Mouse (Mus musculus) lung, postnatal 0 days (tissue): ENCODE measurements around the gene Mgat1. TPM values are rescaled to one million over a fixed set of nuclear protein-coding genes. Genes with fewer than 3 reads are reported as not detected.
A peak's percentile ranks its signal among the peaks of the same experiment; 100 is the strongest.
"Not testable (repeated sequence)": the region's sequence is repeated elsewhere in the genome, so short reads cannot be mapped to it uniquely, and the experiment has no call there.

Experiments
- ATAC-seq: fragments of 200-750 bp; cut with Nextera tagmentation; 2 replicates; pipeline ENCODE4 v1.8.0; 2017; ENCODE audit warnings: moderate library complexity
- DNase-seq: peaks from one replicate; pipeline ENCODE4 v3.0.0-alpha.2; 2016; ENCODE audit warnings: low spot score
- H3K27ac ChIP-seq: fragments of 300-500 bp; sonication (generic); 2 replicates; pipeline ENCODE4 v1.5.1; 2014; ENCODE audit warnings: antibody characterized with exemption, mild to moderate bottlenecking, low read length, mixed read lengths
- H3K27me3 ChIP-seq: fragments of 300-500 bp; sonication (generic); replicated peaks from 2 replicates; pipeline ENCODE4 v1.6.1; 2014; ENCODE audit warnings: low read length, mixed read lengths; ENCODE audit not compliant: insufficient read depth
- H3K36me3 ChIP-seq: fragments of 300-500 bp; sonication (generic); 2 replicates; pipeline ENCODE4 v1.6.1; 2014; ENCODE audit warnings: low read length, mixed read lengths; ENCODE audit not compliant: insufficient read depth
- H3K4me1 ChIP-seq: fragments of 300-500 bp; sonication (generic); 2 replicates; pipeline ENCODE4 v1.6.1; 2014; ENCODE audit warnings: antibody characterized with exemption, low read depth, low read length, mixed read lengths; ENCODE audit not compliant: insufficient read depth
- H3K4me2 ChIP-seq: fragments of 300-500 bp; sonication (generic); replicated peaks from 2 replicates; pipeline ENCODE4 v1.6.1; 2014; ENCODE audit warnings: low read depth, mild to moderate bottlenecking, low read length, moderate library complexity, mixed read lengths
- H3K4me3 ChIP-seq: fragments of 300-500 bp; sonication (generic); 2 replicates; pipeline ENCODE4 v1.5.1; 2014; ENCODE audit warnings: low read depth, low read length
- H3K9ac ChIP-seq: fragments of 300-500 bp; sonication (generic); replicated peaks from 2 replicates; pipeline ENCODE4 v1.6.1; 2014; ENCODE audit warnings: low read depth, mild to moderate bottlenecking
- H3K9me3 ChIP-seq: fragments of 300-500 bp; sonication (generic); 2 replicates; pipeline ENCODE4 v1.6.1; 2016; ENCODE audit warnings: low read length, mixed read lengths
- CTCF ChIP-seq: IDR thresholded peaks from 2 replicates; pipeline ENCODE4 v1.5.1; 2016; ENCODE audit warnings: antibody characterized with exemption, mild to moderate bottlenecking
- EP300 ChIP-seq: IDR thresholded peaks from 2 replicates; pipeline ENCODE4 v1.6.1; 2016; ENCODE audit warnings: antibody characterized with exemption, mild to moderate bottlenecking, control low read depth
- WGBS: fragments of 180-500 bp; shearing (Covaris S2); extraction: QIAGEN DNeasy Blood & Tissue Kit; methylation state at CpG from one replicate; pipeline ENCODE4 v1.1.7; 2014; 5-methylcytosine and 5-hydroxymethylcytosine counted together
- polyA plus RNA-seq: library from polyadenylated mRNA; unstranded; fragments of >200 nt; fragmentation: Nextera tagmentation; extraction: Ambion mirVana; gene quantifications from 2 replicates; pipeline ENCODE4 v1.2.1, GENCODE M21; 2015

Mgat1 gene
- polyA plus RNA-seq, 1 experiment from 2014 or later = 90.2 TPM

- Histone ChIP-seq H3K9ac (no peak overlapping the region), H3K9me3 (no peaks in the 10 kb centered on the region), H3K27ac (no peak overlapping the region), H3K4me2 (no peak overlapping the region), H3K4me1 (no peaks in the 10 kb centered on the region; the same call in 1 of the 2 replicates), H3K4me3 (no peak overlapping the region), H3K36me3 (no peaks in the 10 kb centered on the region), H3K27me3 (no peaks in the 10 kb centered on the region)
- no peak for ATAC-seq
- TF ChIP-seq EP300 (no peak), CTCF (no peak)
- WGBS = 78% methylated on average over 4 of the region's 4 CpGs
- no peak for DNase-seq
These were observed 26.4 kb downstream of the Mgat1 start for GRCm38 (mm10) chr11:49270368-49270767.

GRCm38 (mm10) chr11:49271334-49271733 lies 27.3 kb downstream of the Mgat1 start:
- Histone ChIP-seq H3K9ac (no peak overlapping the region), H3K4me1 (no peaks in the 10 kb centered on the region), H3K36me3 (no peaks in the 10 kb centered on the region), H3K9me3 (no peaks in the 10 kb centered on the region), H3K27ac (no peak overlapping the region), H3K4me3 (no peak overlapping the region), H3K27me3 (no peaks in the 10 kb centered on the region), H3K4me2 (no peak overlapping the region)
- ATAC-seq (peak; percentile 25), DNase-seq (peak; percentile 87)
- TF ChIP-seq EP300 (no peak), CTCF (peak; percentile 84)
- 27% methylated on average over 7 of the region's 7 CpGs for WGBS

GRCm38 (mm10) chr11:49273834-49274519 lies 30.0 kb downstream of the Mgat1 start:
- H3K9ac ChIP-seq = no peak overlapping the region
- no peaks in the 10 kb centered on the region for H3K4me1 ChIP-seq
- no peak overlapping the region for H3K4me2 ChIP-seq
- ATAC-seq = no peak
- H3K27ac ChIP-seq = no peak overlapping the region
- TF ChIP-seq EP300 (no peak), CTCF (no peak)
- WGBS = 58% methylated on average over 11 of the region's 11 CpGs
- no peaks in the 10 kb centered on the region for H3K9me3 ChIP-seq
- DNase-seq = no peak
- no peaks in the 10 kb centered on the region for H3K27me3 ChIP-seq
- H3K4me3 ChIP-seq = no peak overlapping the region
- H3K36me3 ChIP-seq = no peaks in the 10 kb centered on the region

GRCm38 (mm10) chr11:49278222-49278621 lies 34.2 kb downstream of the Mgat1 start, which contains the start of gene Olfr1393:
Olfr1393 (plus strand) TSS chr11:49278304.
- no peak within 1 kb of the TSS for H3K4me2 ChIP-seq
- no peak within 1 kb of the TSS for H3K4me3 ChIP-seq
- H3K9ac ChIP-seq = no peak within 1 kb of the TSS
- no peaks in the 10 kb centered on the region for H3K36me3 ChIP-seq
- no peak for ATAC-seq
- no peak for TF ChIP-seq EP300
- no peak for TF ChIP-seq CTCF
- H3K27me3 ChIP-seq = no peaks in the 10 kb centered on the region
- WGBS = 65% methylated on average over 3 of the region's 3 CpGs
- H3K4me1 ChIP-seq = no peaks in the 10 kb centered on the region
- no peaks in the 10 kb centered on the region for H3K9me3 ChIP-seq
- no peak within 1 kb of the TSS for H3K27ac ChIP-seq
- DNase-seq = no peak

- H3K4me3 ChIP-seq, H3K4me2 ChIP-seq, H3K27ac ChIP-seq, H3K9ac ChIP-seq, DNase-seq, H3K4me1 ChIP-seq, H3K9me3 ChIP-seq, H3K36me3 ChIP-seq, ATAC-seq, H3K27me3 ChIP-seq: not testable (repeated sequence)
- 28% methylated on average over 1 of the region's 1 CpGs for WGBS
These were observed 41.0 kb downstream of the Mgat1 start, which contains the start of gene Olfr1392 for GRCm38 (mm10) chr11:49284982-49285381. Olfr1392 (plus strand) TSS chr11:49285282.

GRCm38 (mm10) chr11:49287251-49287650 lies 43.3 kb downstream of the Mgat1 start:
- ATAC-seq = no peak
- Histone ChIP-seq H3K9me3 (no peaks in the 10 kb centered on the region), H3K27ac (no peak overlapping the region), H3K9ac (no peak overlapping the region), H3K4me2 (no peak overlapping the region), H3K4me1 (no peaks in the 10 kb centered on the region), H3K4me3 (no peak overlapping the region), H3K27me3 (no peaks in the 10 kb centered on the region), H3K36me3 (no peaks in the 10 kb centered on the region)
- 63% methylated on average over 2 of the region's 2 CpGs for WGBS
- TF ChIP-seq EP300 = no peak
- TF ChIP-seq CTCF = no peak
- DNase-seq = no peak

GRCm38 (mm10) chr11:49292777-49293176 lies 48.8 kb downstream of the Mgat1 start:
- H3K27me3 ChIP-seq = no peaks in the 10 kb centered on the region
- H3K36me3 ChIP-seq = no peaks in the 10 kb centered on the region
- no peak for TF ChIP-seq EP300
- TF ChIP-seq CTCF = no peak
- no peak for ATAC-seq
- H3K27ac ChIP-seq = no peak overlapping the region
- H3K9me3 ChIP-seq = no peaks in the 10 kb centered on the region
- no peaks in the 10 kb centered on the region for H3K4me1 ChIP-seq
- DNase-seq = no peak
- WGBS = 73% methylated on average over 3 of the region's 3 CpGs
- H3K4me2 ChIP-seq = no peak overlapping the region
- no peak overlapping the region for H3K4me3 ChIP-seq
- H3K9ac ChIP-seq = no peak overlapping the region
